Mouse (Mus musculus) CH12.LX (cell line): ENCODE measurements around the gene Plxnb2. TPM values are rescaled to one million over a fixed set of nuclear protein-coding genes. Genes with fewer than 3 reads are reported as not detected.

Source experiments
- DNase-seq: peaks from one replicate; pipeline ENCODE4 v3.0.0-alpha.2; 2013; ENCODE audit errors: extremely low read depth
- H3K27ac ChIP-seq: 2 replicates; pipeline ENCODE4 v1.5.1; 2012; ENCODE audit warnings: low read depth, mild to moderate bottlenecking, control low read depth, moderate library complexity; ENCODE audit not compliant: insufficient read depth
- H3K27me3 ChIP-seq: replicated peaks from 2 replicates; pipeline ENCODE3; 2012; ENCODE audit warnings: inconsistent platforms
- H3K36me3 ChIP-seq, 2 experiments: replicated peaks in 1 of 2; 2 replicates each; pipeline versions ENCODE3 to v1.6.1; 2012; ENCODE audit warnings: inconsistent platforms in 1 of 2, low read length in 1 of 2, mild to moderate bottlenecking in 1 of 2, mixed read lengths in 1 of 2, moderate library complexity in 1 of 2; ENCODE audit not compliant: control insufficient read depth in 1 of 2, insufficient read depth in 1 of 2
- H3K4me1 ChIP-seq, 2 experiments: 2 replicates each; pipeline ENCODE4 v1.6.1; 2012; ENCODE audit warnings: inconsistent platforms in 1 of 2, moderate library complexity in 1 of 2; ENCODE audit not compliant: insufficient read depth in 2 of 2, control insufficient read depth in 1 of 2
- H3K4me2 ChIP-seq: 2 replicates; pipeline ENCODE4 v1.6.1; 2012; ENCODE audit warnings: low read depth, mild to moderate bottlenecking, control low read depth; ENCODE audit not compliant: poor library complexity, insufficient read depth, severe bottlenecking
- H3K4me3 ChIP-seq, 3 experiments: fragments of 150-350 bp in 1 of 3; sonication (generic) in 1 of 3; replicated peaks in 1 of 3; 2 replicates each; pipeline versions ENCODE3 to v1.5.1; 2011 to 2012; ENCODE audit warnings: low read depth in 2 of 3, low read length in 2 of 3, mild to moderate bottlenecking in 2 of 3, moderate library complexity in 2 of 3, control low read depth in 1 of 3, improper control_type of control experiment in 1 of 3, inconsistent platforms in 1 of 3, mixed read lengths in 1 of 3; ENCODE audit not compliant: poor library complexity in 1 of 3
- H3K79me2 ChIP-seq: replicated peaks from 2 replicates; pipeline ENCODE4 v1.6.1; 2012; ENCODE audit warnings: mild to moderate bottlenecking, moderate library complexity; ENCODE audit not compliant: control insufficient read depth, poor library complexity, insufficient read depth, severe bottlenecking; ENCODE audit errors: extremely low read depth
- H3K9ac ChIP-seq: 2 replicates; pipeline ENCODE4 v1.6.1; 2012; ENCODE audit warnings: low read depth, mild to moderate bottlenecking, control low read depth, moderate library complexity; ENCODE audit not compliant: insufficient read depth
- H3K9me3 ChIP-seq: replicated peaks from 2 replicates; pipeline ENCODE3; 2012; ENCODE audit warnings: low read length, inconsistent platforms, mixed read lengths
- BHLHE40 ChIP-seq: IDR thresholded peaks from 2 replicates; pipeline ENCODE4 v1.6.1; 2011; ENCODE audit warnings: mild to moderate bottlenecking, low read depth, low read length, improper control_type of control experiment
- CHD2 ChIP-seq: IDR thresholded peaks from 2 replicates; pipeline ENCODE4 v1.6.1; 2011; ENCODE audit warnings: low read length, improper control_type of control experiment
- CTCF ChIP-seq, 2 experiments: IDR thresholded peaks in 1 of 2; conservative IDR thresholded peaks in 1 of 2; 2 replicates each; pipeline ENCODE4 v1.5.1; 2011 to 2012; ENCODE audit warnings: low read depth in 2 of 2, low read length in 2 of 2, improper control_type of control experiment in 1 of 2, inconsistent platforms in 1 of 2, mild to moderate bottlenecking in 1 of 2, moderate library complexity in 1 of 2
- ELF1 ChIP-seq: IDR thresholded peaks from 2 replicates; pipeline ENCODE4 v1.6.1; 2014; ENCODE audit warnings: low read depth, mild to moderate bottlenecking, inconsistent platforms, low read length, improper control_type of control experiment
- EP300 ChIP-seq: IDR thresholded peaks from 2 replicates; pipeline ENCODE4 v1.6.1; 2011; ENCODE audit warnings: low read length, improper control_type of control experiment
- HCFC1 ChIP-seq: IDR thresholded peaks from 2 replicates; pipeline ENCODE4 v1.6.1; 2012; ENCODE audit warnings: low read depth, mild to moderate bottlenecking, inconsistent platforms, low read length, improper control_type of control experiment
- JUN ChIP-seq: IDR thresholded peaks from 2 replicates; pipeline ENCODE4 v1.6.1; 2011; ENCODE audit warnings: low read depth, mild to moderate bottlenecking, low read length, improper control_type of control experiment, moderate library complexity; ENCODE audit not compliant: insufficient read depth
- KAT2A ChIP-seq: IDR thresholded peaks from 2 replicates; pipeline ENCODE4 v1.6.1; 2012; ENCODE audit warnings: low read length, improper control_type of control experiment, inconsistent platforms; ENCODE audit not compliant: insufficient replicate concordance
- MAFK ChIP-seq: IDR thresholded peaks from 2 replicates; pipeline ENCODE4 v1.6.1; 2011; ENCODE audit warnings: low read length, improper control_type of control experiment; ENCODE audit not compliant: insufficient replicate concordance
- MAZ ChIP-seq: IDR thresholded peaks from 2 replicates; pipeline ENCODE4 v1.6.1; 2012; ENCODE audit warnings: low read depth, mild to moderate bottlenecking, inconsistent platforms, low read length, improper control_type of control experiment, moderate library complexity
- MEF2A ChIP-seq: IDR thresholded peaks from 2 replicates; pipeline ENCODE4 v1.6.1; 2014; ENCODE audit warnings: low read depth, mild to moderate bottlenecking, inconsistent platforms, low read length, improper control_type of control experiment, borderline replicate concordance
- NELFE ChIP-seq: IDR thresholded peaks from 2 replicates; pipeline ENCODE4 v1.6.1; 2011; ENCODE audit warnings: low read depth, low read length, improper control_type of control experiment
- PAX5 ChIP-seq: IDR thresholded peaks from 2 replicates; pipeline ENCODE4 v1.6.1; 2012; ENCODE audit warnings: low read length, inconsistent platforms, mixed read lengths
- POLR2A ChIP-seq: IDR thresholded peaks from 2 replicates; pipeline ENCODE4 v1.6.1; 2011; ENCODE audit warnings: low read depth, mild to moderate bottlenecking, improper control_type of control experiment, low read length
- POLR2AphosphoS2 ChIP-seq: IDR thresholded peaks from 2 replicates; pipeline ENCODE4 v1.6.1; 2011; ENCODE audit warnings: low read depth, low read length, improper control_type of control experiment
- USF2 ChIP-seq: conservative IDR thresholded peaks from 2 replicates; pipeline ENCODE4 v1.6.1; 2011; ENCODE audit warnings: low read depth, low read length, improper control_type of control experiment
- ZKSCAN1 ChIP-seq: IDR thresholded peaks from 2 replicates; pipeline ENCODE4 v1.6.1; 2012; ENCODE audit warnings: low read depth, inconsistent platforms, low read length, improper control_type of control experiment, borderline replicate concordance
- dilution Hi-C: fragments of 300-500 bp; cut with MboI; formaldehyde crosslinking; loops from 2 replicates; pipeline ENCODE4 v1.14.3; 2020; ENCODE audit warnings: low sequenced_read_pairs; ENCODE audit not compliant: extremely low pct_unique_long_range_greater_than_20kb, extremely low pct_ligation_motif_present
- in situ Hi-C: fragments of 300-500 bp; cut with MboI; formaldehyde crosslinking; loops from 3 replicates; pipeline ENCODE4 v1.14.3; 2019; ENCODE audit warnings: low sequenced_read_pairs, low pct_ligation_motif_present, low pct_unique_long_range_greater_than_20kb, mixed read lengths
- polyA plus RNA-seq: library from polyadenylated mRNA; unstranded; fragments of >175 nt; gene quantifications from 2 replicates; pipeline ENCODE4 v1.2.1, GENCODE M21; 2012; ENCODE audit warnings: low read depth; ENCODE audit not compliant: insufficient read length
- total RNA-seq, 2 experiments: library from RNA; depleted of rRNA; stranded (reverse); fragments of 300-350 nt in 1 of 2; fragments of >200 nt in 1 of 2; gene quantifications; 2 replicates each; pipeline ENCODE4 v1.2.3; 2012 to 2014

The Plxnb2 gene
- total and polyA plus RNA-seq, 3 experiments: 2.9 to 51.5 (median 4.5) TPM

DNA sequence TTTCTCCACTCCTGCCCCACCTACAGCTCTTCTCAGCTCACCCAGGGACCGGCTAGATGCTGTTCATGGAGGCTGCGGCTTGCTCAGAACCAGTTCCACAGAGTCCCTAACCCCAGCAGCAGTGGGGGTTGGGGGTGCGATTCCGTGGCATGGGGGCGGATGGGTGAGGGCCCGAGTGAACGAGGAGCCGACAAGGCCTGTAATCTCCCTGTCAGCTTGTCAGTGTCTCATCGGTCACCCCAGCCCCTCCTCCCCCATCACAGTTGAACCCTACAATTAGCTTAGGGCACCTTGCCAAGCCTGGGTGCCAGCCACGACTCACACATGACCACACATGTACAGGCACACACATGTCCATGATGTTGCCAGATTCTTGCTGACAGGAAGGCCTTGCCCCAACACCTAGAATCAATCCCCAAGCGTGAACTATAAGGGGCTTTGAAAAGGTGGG is 5.7 kb downstream of the Plxnb2 start:
- Histone ChIP-seq H3K27me3 (peaks cover 1% of the 10 kb centered on the region), H3K4me3 (no peak overlapping the region), H3K36me3 (peaks cover 0 to 2% of the 10 kb centered on the region in 2 experiments), H3K4me2 (no peak overlapping the region), H3K4me1 (peaks cover 29 to 78% of the 10 kb centered on the region in 2 experiments), H3K79me2 (0 out of 2 replicates have a peak, but pooled peaks cover 3% of the 10 kb centered on the region), H3K9ac (no peak overlapping the region), H3K27ac (no peak overlapping the region), H3K9me3 (no peaks in the 10 kb centered on the region)
- in situ Hi-C loops (loop anchor here (5.0 kb wide), 1 partner anchor 32 kb away; no protein-coding TSS in a partner anchor), dilution Hi-C loops (no loop called here)
- DNase-seq: no peak
- TF ChIP-seq ELF1 (no peak), HCFC1 (no peak), POLR2A (no peak), PAX5 (no peak), CTCF (conservative IDR thresholded peaks at IDR 0.05 in 1 of 2, IDR thresholded peaks at IDR 0.05 in 1 of 2; ENCODE audit: low read depth in 2 of 2, low read length in 2 of 2) (no peak), NELFE (no peak), BHLHE40 (no peak), POLR2AphosphoS2 (no peak), MAZ (no peak), JUN (no peak), ZKSCAN1 (no peak), USF2 (no peak), KAT2A (no peak), MAFK (no peak), CHD2 (no peak), EP300 (no peak), MEF2A (no peak)

DNA sequence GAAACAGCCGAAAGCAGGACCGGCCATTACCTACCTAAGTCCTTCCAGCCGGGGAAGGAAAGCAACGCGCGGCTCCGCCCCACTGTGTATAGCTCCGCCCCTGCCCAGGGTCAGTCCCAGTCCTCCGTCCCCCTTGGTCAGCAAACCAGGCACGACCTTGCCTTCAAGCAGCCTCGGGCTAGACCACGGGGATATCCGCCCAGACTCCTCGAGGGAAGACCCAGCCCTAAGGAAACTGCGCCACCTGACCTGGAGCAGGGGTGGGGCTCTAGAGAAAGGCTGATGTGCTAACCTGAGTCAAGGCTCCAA is 6.7 kb downstream of the Plxnb2 start:
- Histone ChIP-seq H3K4me1 (peaks cover 29 to 74% of the 10 kb centered on the region in 2 experiments), H3K79me2 (no peaks in the 10 kb centered on the region), H3K27me3 (peaks cover 1% of the 10 kb centered on the region), H3K4me3 (peak overlapping the region; percentile 51 to 69 (median 54)), H3K9me3 (no peaks in the 10 kb centered on the region), H3K36me3 (peaks cover 2 to 4% of the 10 kb centered on the region in 2 experiments), H3K27ac (no peak overlapping the region), H3K4me2 (peak overlapping the region; percentile 64), H3K9ac (no peak overlapping the region)
- TF ChIP-seq POLR2A (peak; percentile 51; the same call in 1 of the 2 replicates), NELFE (no peak)
- in situ Hi-C loops: loop anchor here (5.0 kb wide), 1 partner anchor 33 kb away; no protein-coding TSS in a partner anchor
- DNase-seq: no peak
- dilution Hi-C loops: no loop called here
